Mouse (Mus musculus) testis, adult 2 months (tissue): ENCODE measurements at regions not wholly inside any gene's neighbourhood (a gene's known extent, or its start where the extent isn't known, plus 50 kb on each side); places are given as distances from the start of the nearest gene placed in this dataset.

ENCODE experiments used
- H3K27ac ChIP-seq: fragments of 200-500 bp; 2 replicates; pipeline ENCODE4 v1.5.1; 2012; ENCODE audit warnings: low read depth, low read length; ENCODE audit not compliant: control insufficient read depth, insufficient read depth
- H3K27me3 ChIP-seq: fragments of 200-500 bp; 2 replicates; pipeline ENCODE4 v1.6.1; 2012; ENCODE audit warnings: mild to moderate bottlenecking, low read length, moderate library complexity; ENCODE audit not compliant: control insufficient read depth, insufficient read depth
- H3K36me3 ChIP-seq: fragments of 200-500 bp; 2 replicates; pipeline ENCODE4 v1.6.1; 2012; ENCODE audit warnings: mild to moderate bottlenecking, low read length; ENCODE audit not compliant: control insufficient read depth, insufficient read depth
- H3K4me1 ChIP-seq: fragments of 200-500 bp; 2 replicates; pipeline ENCODE4 v1.6.1; 2012; ENCODE audit warnings: low read length; ENCODE audit not compliant: control insufficient read depth, insufficient read depth
- H3K4me3 ChIP-seq: fragments of 200-500 bp; 2 replicates; pipeline ENCODE4 v1.5.1; 2012; ENCODE audit warnings: low read depth, mild to moderate bottlenecking, low read length, moderate library complexity, mixed read lengths; ENCODE audit not compliant: control insufficient read depth
- CTCF ChIP-seq: fragments of 200-500 bp; IDR thresholded peaks from 2 replicates; pipeline ENCODE4 v1.5.1; 2012; ENCODE audit warnings: low read depth, mild to moderate bottlenecking, inconsistent platforms, low read length, moderate library complexity; ENCODE audit not compliant: control insufficient read depth, insufficient read depth, insufficient replicate concordance
- POLR2A ChIP-seq: fragments of 200-500 bp; IDR thresholded peaks from 2 replicates; pipeline ENCODE4 v1.6.1; 2012; ENCODE audit warnings: low read depth, mild to moderate bottlenecking, inconsistent platforms, low read length, moderate library complexity; ENCODE audit not compliant: control insufficient read depth

GRCm38 (mm10) chr13:28770018-28770417 lies 183.5 kb downstream of the Sox4 start:
- Histone ChIP-seq H3K27me3 (no peaks in the 10 kb centered on the region), H3K4me1 (no peaks in the 10 kb centered on the region), H3K27ac (no peak overlapping the region), H3K4me3 (no peak overlapping the region), H3K36me3 (no peaks in the 10 kb centered on the region)
- TF ChIP-seq CTCF (no peak), POLR2A (no peak)

GRCm38 (mm10) chr13:28768717-28769426 lies 184.6 kb downstream of the Sox4 start:
- Histone ChIP-seq H3K4me3 (no peak overlapping the region), H3K27me3 (no peaks in the 10 kb centered on the region), H3K27ac (no peak overlapping the region), H3K36me3 (no peaks in the 10 kb centered on the region), H3K4me1 (no peaks in the 10 kb centered on the region)
- TF ChIP-seq POLR2A (no peak), CTCF (no peak)

DNA sequence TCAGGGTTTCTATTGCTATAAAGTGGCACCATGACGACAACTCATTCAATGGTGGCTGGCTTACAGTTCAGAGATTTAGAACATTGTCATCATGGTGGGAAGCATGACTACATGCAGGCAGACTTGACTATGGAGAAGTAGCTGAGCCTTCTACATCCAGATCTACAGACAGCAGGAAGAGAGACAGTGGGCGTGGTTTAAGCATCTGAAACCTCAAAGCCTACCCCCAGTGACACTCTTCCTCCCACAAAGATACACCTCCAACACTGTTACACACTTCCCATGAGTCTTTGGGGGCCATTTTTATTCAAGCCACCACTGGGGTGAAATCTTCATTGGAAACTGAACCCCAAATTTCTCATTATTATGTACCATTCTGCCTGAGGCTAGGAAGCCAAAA lies 191.0 kb downstream of the Sox4 start:
- TF ChIP-seq POLR2A (no peak), CTCF (no peak)
- peaks cover 6% of the 10 kb centered on the region; the same call in 1 of the 2 replicates for H3K4me1 ChIP-seq

GRCm38 (mm10) chr13:28759026-28759425 lies 194.5 kb downstream of the Sox4 start:
- Histone ChIP-seq H3K4me3 (no peak overlapping the region), H3K36me3 (no peaks in the 10 kb centered on the region), H3K27ac (no peak overlapping the region), H3K27me3 (no peaks in the 10 kb centered on the region), H3K4me1 (peaks cover 6% of the 10 kb centered on the region; the same call in 1 of the 2 replicates)
- no peak for TF ChIP-seq POLR2A
- TF ChIP-seq CTCF = no peak

More for the DNA sequence above, 191.0 kb downstream of the Sox4 start:
- H3K27me3 ChIP-seq = no peaks in the 10 kb centered on the region
- no peaks in the 10 kb centered on the region for H3K36me3 ChIP-seq
- no peak overlapping the region for H3K4me3 ChIP-seq
- no peak overlapping the region for H3K27ac ChIP-seq

GRCm38 (mm10) chr13:28757846-28758522 lies 195.5 kb downstream of the Sox4 start:
- no peaks in the 10 kb centered on the region for H3K36me3 ChIP-seq
- TF ChIP-seq CTCF (no peak), POLR2A (no peak)
- H3K4me3 ChIP-seq = no peak overlapping the region; the same call in 1 of the 2 replicates
- peak overlapping the region; percentile 53 for H3K27ac ChIP-seq
- H3K27me3 ChIP-seq = no peaks in the 10 kb centered on the region
- peaks cover 6% of the 10 kb centered on the region; the same call in 1 of the 2 replicates for H3K4me1 ChIP-seq

GRCm38 (mm10) chr13:28756915-28757765 lies 196.4 kb downstream of the Sox4 start:
- Histone ChIP-seq H3K36me3 (no peaks in the 10 kb centered on the region), H3K4me3 (no peak overlapping the region), H3K27ac (no peak overlapping the region; the same call in 1 of the 2 replicates), H3K27me3 (no peaks in the 10 kb centered on the region), H3K4me1 (peaks cover 6% of the 10 kb centered on the region; the same call in 1 of the 2 replicates)
- TF ChIP-seq CTCF = no peak
- TF ChIP-seq POLR2A = no peak

GRCm38 (mm10) chr13:28754207-28754606 lies 199.3 kb downstream of the Sox4 start:
- no peak for TF ChIP-seq POLR2A
- no peak for TF ChIP-seq CTCF
- no peaks in the 10 kb centered on the region for H3K36me3 ChIP-seq
- H3K27me3 ChIP-seq = no peaks in the 10 kb centered on the region
- H3K4me3 ChIP-seq = no peak overlapping the region
- H3K4me1 ChIP-seq = peaks cover 6% of the 10 kb centered on the region; the same call in 1 of the 2 replicates
- H3K27ac ChIP-seq = no peak overlapping the region
